Mouse (Mus musculus) kidney, postnatal 4 days (tissue): ENCODE measurements around the gene Mta2.
"Not testable (repeated sequence)": the region's sequence is repeated elsewhere in the genome, so short reads cannot be mapped to it uniquely, and the experiment has no call there.

Experiments
- DNase-seq, 2 experiments: peaks; one replicate each; pipeline ENCODE4 v3.0.0; 2021; ENCODE audit warnings: mixed read lengths in 2 of 2

The Mta2 gene

DNA sequence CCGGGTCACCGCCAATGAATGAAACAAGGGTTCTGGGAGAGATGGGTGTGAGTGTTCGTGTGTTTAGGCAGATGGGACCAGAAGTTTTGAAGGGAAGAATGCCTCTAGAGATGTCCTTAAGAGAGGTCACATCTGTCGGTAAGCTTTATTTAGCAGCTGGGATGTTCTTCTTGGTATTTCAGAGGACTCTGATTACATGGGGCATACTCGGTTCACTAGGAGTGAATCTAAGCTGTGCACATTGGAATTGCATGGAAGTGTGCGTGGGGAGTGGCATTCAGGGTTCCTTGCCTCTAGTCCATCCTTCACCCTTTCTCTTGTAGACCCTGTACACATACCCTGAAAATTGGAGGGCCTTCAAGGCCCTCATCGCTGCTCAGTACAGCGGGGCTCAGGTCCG is 26.2 kb downstream of the Mta2 start:
- DNase-seq: no peak

DNA sequence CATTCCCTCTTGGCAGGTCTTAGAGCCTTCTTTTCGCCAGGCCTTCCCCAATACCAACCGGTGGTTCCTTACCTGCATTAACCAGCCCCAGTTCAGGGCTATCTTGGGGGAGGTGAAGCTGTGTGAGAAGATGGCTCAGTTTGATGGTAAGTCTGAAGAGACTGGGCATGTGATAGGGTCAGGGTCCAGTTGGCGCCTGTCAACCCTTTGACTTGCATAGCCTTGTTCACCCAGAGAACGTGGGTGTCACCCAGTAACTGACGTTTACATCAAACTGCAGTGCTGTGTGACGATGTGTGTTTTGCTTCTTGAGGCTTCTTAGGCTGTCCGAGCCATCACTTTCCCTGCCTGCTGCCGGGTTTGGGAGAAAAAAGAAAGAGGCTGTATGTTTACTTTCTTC is 30.8 kb downstream of the Mta2 start:
- not testable (repeated sequence) for DNase-seq

DNA sequence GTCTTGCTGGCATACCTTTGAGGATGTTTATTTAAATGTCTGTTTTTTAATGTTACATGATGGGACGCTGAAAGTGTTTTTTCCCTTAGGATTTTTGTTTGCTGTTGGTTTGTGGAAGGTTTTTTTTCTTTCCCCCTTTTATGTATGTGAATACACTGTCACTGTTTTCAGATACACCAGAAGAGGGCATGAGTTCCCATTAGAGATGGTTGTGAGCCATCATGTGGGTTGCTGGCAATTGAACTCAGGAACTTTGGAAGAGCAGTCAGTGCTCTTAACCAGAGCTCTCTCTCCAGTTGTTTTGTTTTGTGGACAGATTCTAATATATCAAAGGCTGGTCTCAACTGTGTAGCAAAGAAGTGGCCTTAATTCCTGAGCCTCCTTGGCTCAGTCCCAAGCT is 33.0 kb downstream of the Mta2 start:
- no peak for DNase-seq

DNA sequence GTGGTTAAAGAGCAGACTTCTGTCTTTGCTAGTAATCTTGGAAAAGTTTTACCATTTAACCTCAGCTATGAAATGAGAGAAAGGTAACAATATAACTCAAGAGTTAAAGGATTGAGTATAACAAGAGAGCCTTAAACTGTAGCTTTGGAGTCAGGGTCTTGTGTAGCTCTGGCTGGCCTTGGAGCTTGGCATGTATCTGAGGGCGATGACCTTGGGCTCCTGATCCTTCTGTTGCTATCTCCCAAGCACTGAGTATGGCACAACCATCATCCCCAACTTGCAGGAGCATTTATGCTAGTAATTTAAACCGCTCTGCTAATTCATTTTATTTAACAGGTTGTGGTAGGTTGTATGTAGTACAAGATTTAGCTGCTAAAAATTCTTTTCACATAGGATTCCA is 33.8 kb downstream of the Mta2 start:
- DNase-seq: no peak

DNA sequence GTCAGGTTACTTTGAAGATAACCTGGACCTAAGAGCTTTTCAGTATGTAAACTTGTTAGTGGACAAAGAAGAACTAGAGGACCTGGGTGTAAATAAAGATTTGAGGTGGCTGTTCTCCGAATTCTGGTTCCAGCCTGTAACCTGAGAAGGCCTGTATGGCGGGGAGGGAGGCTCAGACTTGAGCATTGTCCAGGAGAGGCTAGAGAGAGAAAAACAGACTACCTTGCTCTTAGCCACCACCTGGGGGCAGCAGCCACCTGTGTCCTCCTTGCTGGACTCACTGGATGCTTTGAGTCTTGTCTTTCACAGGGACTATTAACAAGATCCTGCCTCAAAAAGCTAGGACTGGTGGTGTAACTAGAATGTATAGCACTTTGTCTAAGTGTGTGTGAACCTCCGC is 34.9 kb downstream of the Mta2 start:
- peak; percentile 65 to 74 for DNase-seq

DNA sequence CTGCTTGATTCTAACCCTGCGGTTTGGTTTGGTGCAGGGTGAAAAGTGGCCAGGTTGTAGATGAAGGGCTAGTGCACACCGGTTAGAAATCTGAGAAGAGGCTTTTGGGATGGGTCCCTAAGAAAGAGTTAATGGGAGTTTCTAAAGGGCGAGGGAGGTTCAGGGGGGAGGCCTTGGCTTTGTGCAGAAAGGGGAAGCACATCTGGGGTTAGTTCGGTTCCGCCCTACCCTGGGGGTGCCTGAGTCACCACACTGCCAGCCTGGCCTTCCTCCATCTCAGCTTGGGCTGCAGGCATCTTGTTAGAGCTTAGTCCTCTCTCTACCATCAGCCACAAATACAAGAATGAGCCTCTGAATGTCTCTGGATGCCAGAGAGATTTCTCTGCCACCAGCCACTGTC is 39.1 kb downstream of the Mta2 start:
- no peak for DNase-seq

DNA sequence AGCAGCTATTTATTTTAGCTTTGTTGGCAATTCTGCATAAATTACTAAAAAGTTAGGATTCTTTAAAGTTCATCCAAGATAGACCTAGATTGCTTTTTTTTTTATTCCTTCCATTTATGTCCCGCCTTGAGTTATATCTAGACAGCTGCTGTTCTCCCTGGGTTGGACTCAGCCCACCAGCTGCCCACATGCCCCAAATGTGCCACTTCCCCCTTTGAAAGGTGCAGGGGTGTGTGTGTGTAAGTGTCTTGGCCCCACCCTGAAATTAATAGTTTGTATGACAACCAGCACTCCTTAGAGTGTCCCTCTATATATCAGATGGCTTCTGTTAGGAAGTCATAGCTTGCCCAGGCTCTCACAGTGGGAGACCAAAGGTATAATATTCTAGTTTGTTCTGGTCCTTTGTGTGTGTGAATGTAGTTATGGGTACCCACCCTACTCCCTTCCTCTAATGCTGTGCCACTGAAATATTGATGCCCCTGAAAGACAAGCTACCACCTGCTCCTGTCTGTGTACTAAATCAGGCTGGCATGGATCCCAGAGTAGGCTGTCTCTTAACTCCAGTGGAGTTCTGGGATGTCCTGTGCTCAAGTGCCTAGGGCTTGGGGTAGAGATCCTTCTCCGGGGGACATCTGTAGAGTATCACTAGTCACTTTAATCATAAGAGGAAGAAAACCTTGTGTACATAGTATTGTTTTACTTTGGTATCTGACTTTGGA is 39.9 kb downstream of the Mta2 start:
- DNase-seq: no peak

DNA sequence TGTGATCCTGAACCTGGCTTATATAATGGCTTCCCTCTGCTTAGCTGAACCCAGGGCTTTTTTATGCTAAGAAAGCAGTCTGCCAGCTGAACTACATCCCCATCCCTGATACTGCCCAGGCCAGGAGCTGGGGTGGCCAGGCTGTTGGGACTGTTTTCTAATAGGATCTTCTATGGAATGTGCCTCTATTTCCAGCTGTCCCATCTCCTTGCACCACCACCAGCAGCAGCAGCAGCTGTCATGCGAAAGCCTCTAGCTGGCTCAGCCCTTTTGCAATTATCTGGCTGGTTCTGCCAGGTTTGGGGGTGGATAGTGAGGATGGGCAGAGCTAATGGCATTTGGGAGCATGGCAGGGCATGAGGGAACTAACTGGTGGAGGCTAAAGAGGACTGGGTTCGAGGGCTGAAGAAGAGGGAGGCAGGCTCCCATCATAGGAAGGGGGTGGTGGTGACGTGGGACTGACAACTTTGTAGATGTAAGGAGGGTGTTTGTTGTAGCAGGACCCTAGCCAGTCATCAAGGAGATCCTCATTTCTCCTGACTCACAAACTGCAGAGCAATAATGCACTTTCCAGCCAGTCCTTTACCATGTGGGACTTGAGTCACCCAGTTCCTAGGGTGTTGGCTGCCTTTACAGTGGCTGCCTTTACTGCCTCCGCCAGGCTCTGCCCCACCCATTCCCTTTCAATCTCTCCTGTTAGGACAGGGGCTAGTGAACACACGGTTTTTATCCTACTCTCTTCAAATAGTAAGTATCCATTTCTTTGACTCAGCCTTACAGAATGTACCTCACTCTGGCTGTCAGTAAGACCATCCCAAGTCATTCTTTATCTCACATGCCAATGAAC is 40.9 kb downstream of the Mta2 start:
- no peak for DNase-seq

DNA sequence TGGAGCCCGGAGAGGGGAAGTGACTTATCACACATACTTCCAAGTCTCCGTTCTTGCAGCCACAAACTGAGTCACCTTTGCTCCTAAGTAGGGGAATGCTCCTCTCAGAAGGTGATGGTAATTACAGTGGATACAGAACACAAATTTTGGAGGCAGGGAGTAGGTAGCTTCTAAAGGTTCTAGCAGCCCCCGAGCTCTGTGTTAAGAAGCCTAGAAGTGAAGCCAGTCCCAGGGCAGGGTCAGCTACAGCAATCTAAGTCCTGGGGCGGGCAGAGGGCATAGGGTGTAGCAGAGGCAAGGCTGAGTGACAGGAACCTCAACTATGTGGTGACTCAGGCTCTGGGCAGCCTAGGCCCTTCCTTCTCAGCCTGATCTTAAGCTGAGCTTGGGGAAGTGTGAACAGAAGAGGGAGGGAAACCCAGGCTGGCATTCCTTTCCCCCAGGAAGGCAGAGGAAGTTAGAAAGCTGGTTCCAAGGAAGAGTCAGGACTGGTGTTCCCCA is 41.5 kb downstream of the Mta2 start:
- no peak for DNase-seq

DNA sequence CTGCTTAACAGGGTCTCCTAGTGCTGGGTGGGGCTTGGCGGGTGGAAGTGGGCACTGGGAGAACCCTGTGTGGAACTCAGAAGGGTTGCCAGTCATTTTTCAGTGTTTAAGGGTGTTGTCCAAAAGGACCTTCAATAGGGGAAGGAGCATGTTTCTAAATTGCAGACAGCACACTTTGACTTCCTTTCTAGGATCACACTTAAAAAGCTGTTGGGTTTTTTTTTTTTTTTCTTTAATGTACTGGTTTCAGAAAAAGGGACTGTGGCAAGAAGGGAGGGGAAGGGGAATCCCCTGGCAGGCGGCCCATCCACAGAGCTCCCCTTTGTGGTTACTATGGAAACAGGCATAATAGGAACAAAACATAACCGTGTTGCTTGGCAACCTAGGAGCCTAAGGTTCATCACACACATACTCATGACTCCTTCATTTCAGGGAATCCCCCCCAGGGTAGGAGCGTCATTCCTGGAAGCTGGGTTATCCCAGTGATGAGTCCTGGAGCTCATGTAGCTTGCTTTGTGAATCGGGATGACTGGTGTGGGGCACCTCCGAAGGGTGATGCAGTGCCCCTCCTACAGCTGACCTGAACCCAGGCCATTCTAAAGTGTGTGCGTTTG is 42.7 kb downstream of the Mta2 start:
- DNase-seq: peak; percentile 68 to 78

DNA sequence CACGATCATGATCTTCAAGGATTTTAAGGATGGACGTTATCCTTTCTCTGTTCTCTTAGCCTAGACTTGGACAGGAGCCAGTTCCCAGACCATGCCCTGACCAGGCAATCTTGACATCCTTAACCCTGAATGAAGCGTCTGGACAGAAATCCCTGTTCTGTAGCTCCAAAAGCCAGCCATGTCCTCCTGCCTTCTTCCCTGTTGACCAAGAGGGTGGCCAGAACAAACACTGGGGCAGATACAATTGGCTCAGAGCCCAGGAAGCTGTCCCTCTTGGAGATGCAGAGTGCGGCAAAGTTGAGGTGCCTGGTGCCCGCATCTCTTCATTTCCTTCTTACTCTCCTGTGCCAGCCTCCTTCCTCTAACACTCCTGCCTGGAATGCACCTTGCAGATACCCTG is 44.2 kb downstream of the Mta2 start:
- no peak for DNase-seq

DNA sequence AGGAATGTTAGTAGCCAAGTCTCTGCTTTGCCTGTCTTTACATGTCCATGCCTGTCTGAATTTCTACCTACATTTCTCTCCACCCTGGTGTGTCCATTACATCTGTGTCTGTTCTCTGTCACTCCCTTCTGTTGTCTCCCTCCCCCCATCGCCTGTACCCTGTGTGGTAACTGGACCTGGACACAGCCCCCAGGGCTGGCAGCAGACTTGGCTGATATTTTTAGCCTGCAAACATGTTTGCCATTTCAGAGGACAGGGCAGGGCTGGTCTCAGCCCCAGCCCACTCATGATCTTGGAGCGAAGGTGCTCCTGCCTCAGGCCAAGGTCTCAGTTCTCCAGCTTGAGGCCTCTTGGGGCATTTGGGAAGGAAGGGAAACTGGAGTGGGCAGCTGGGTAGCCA is 46.1 kb downstream of the Mta2 start:
- DNase-seq: no peak

DNA sequence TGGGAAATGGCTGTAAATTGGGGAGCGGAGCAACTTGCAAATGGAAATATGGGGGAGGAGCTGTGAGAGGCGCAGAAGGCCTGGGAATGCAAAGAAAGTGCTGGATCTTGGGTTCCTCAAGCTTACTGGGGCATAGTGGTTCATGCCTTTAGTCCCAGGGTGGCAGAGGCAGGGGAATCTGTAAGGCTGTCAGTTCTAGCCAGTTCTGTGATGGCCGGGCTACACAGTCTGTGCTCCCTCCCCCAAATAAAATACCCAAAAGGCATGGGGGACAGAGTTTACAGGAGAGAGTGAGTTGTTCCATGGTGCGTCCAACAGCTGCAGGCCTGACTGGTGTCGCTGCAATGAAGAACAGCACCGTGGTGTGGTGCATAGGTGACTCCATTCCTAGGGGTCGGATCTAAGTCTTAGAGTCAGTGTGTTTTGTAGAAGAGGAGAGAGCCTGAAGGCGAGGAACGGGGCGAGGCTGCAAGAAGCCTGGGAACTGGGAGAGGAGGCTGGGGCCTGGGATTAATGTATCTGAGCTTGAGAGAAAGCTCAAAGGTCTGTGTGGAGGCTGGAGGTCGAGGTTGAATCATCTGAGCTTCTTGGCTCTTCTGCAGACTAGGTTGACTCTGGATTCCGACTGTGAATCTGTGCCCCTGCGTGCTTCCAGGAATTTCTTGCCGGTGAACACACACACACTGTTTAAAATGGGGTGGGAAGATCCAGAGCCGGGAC is 46.8 kb downstream of the Mta2 start:
- DNase-seq: peak in 1 of 2 experiments; percentile 56

DNA sequence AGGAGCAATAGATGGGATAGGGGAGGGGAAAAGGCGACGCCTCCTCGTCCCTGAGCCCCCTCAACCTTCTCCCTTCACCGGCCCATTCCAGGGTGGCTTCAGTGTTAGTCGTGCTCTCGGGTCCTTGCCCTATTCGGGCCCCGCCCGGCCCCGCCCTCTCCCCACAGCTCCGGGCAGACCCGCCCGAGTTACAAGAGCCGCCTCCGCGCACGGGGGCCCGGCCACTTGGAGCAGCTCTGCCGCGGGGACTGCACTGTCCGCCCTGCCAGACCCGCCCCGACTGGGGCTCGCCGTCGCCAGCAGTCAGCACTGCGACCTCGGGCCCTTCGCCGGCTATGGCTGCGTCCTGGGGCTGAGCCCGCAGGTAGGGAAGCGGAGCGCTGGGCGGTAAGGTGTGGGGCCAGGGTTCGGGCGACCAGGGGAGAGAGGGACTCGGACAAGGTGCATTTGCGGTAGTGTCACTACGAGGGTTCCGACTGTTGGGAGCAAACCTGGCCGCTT is 47.4 kb downstream of the Mta2 start, which contains the start of gene Ahnak:
TSS of gene Ahnak (plus strand) at position 219 of the 501 bp plus-strand sequence.
- peak; percentile 84 to 89 for DNase-seq

DNA sequence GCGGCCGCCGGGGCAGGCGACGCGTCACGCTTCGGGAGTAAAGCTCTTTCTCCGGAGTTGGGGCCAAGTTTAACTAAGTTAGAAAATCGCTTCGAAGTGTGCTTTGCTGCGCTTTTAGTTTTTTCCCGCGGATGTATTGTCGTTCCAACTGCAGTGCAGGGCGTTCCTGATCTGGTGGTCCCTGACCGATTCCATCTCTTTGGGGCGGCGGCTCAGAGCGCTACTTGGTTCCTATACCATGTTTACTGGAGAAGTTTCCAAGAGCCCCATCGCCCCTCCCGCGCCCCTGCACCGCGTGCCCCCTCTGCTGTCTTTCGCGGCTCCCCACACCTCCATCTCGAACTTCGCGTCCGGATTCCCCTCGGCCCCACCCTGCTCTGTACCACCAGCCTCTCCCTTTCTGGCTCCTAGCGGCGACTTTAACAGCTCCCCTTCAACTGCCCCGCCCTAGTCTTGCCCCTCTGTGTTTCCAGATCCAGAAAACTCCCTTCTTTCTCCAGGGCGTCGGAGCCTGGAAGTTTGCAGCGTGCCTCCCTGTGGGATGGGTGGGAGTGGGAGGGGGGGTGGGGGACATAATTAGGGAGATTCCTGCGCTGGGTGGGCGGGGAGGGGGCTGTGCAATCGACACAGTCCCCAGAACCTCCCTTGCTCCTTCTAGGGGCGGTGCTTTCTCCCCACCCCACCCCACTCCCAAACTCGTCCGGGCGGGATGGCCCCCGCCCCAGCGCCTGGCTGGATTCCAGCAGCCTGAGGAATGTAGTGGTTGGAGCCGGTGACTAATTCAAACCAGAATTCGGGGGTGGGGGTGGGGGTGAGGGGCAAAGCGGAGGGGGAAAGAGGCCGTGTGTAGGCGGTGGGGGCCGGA is 48.1 kb downstream of the Mta2 start:
- peak; percentile 94 to 95 for DNase-seq

DNA sequence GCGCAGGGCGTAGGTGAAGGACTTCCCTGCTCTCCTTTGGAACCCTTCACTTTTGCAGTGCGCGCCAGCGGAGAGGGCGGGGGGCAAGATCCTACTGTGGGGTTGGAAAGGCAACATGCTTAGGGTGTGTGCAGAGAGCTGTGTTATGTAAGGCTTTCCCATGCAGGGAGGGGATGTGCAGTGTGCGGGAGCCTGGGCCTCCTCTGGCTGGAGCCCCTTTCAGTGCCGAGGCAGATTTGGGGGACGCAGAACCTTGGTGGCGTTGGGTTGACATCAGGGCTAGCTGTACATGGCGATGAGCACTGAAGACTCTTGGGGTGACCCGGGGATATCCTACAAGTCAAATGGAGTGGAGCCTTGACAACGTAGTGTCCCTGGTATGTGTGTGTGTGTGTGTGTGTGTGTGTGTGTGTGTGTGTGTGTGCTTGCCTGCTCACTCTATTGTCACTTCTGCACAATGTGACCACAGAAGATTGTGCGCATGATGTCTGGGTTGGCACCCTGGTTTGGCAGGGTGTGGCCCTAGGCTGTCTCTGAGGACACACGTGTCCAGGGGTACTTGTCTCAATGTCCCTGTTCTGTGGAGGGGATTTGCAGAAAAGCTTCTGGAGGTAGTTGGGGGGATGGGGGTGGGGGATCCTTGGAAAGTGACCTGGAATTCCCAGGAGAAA is 48.9 kb downstream of the Mta2 start:
- DNase-seq: no peak

DNA sequence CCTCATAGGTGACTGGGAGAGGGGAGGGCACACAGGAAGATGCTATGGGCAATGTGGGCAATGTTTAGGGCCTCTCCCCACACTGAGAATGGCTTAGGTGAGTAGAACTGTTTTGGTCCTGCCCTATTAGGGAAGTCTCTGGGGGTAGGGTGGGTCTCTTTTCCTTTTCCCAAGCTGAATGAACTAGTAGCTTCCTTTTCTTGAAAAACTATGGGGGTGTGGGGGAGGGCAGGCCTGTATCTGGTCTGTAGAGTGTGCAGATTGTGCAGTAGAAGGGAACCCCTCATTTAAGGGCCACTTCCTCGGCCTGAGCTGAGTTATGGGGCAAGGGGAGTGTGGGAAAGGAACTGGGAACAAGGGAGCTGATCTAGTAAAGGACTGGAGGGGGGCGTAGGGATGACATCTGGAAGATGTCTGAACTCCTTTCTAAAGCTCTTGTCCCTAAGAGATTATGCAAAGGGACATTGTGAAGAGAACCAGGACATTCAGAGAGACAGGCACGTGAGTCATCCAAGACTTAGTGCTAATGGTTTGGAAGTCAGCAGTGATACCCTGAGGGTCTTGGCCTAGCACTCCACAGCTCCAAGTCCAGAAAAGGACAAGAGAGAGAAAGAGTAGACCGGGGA is 49.7 kb downstream of the Mta2 start:
- peak in 1 of 2 experiments; percentile 20 for DNase-seq

DNA sequence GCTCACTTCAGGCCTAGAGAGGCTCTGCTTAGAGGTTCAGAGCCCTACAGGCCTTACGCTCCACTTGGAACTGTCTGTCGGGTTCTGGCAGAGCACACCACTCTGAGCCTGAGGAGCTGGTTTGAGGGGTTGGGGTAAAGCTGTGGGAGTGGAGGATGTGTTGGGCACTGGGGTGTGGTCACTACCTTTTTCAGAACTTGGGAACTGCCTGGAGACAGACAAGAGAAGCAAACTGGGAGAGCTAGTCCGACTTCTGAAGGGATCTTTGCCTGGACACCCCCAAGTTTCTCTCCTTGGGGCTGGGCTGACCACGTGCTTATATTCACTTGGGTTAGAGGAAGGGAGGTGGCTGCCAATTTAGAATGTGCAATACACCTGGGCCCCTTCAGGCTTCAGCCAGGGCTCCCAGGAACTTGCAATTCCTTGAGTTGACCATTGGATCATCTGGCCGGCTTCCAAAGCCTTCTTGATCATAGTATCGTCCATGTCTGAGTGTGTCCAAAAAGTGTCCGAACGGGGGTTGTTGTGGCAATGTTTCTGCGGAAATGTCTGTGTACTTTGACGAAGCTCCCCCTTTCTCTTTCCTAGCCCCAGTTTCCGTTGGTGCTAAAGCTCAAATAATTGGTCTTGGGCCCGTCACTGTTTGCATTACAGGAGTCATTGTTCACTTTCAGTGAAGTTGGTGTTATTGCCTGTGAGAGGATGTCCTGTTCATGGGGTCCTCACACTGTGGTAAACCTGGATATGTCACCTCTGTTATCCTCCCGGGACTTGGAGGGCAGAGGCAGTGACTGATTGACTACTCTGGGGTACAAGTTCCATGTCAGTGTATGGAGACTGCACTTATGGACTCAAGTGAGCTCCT is 50.4 kb downstream of the Mta2 start:
- peak; percentile 56 to 62 for DNase-seq
